Mouse (Mus musculus): ENCODE measurements around the gene Nckap5l. TPM values are rescaled to one million over a fixed set of nuclear protein-coding genes. Genes with fewer than 3 reads are reported as not detected.
A peak's percentile ranks its signal among the peaks of the same experiment; 100 is the strongest.
"Not testable (repeated sequence)": the region's sequence is repeated elsewhere in the genome, so short reads cannot be mapped to it uniquely, and the experiment has no call there.

The Nckap5l gene
- total RNA-seq, 2 experiments from 2014 or later = 37.2 to 39.4 TPM

GRCm38 (mm10) chr15:99470224-99470761 is 12.7 kb upstream of the Nckap5l start:
- DNase-seq (ENCODE audit: low spot score in 2 of 2) = peak in 1 of 2 experiments; percentile 39

DNA sequence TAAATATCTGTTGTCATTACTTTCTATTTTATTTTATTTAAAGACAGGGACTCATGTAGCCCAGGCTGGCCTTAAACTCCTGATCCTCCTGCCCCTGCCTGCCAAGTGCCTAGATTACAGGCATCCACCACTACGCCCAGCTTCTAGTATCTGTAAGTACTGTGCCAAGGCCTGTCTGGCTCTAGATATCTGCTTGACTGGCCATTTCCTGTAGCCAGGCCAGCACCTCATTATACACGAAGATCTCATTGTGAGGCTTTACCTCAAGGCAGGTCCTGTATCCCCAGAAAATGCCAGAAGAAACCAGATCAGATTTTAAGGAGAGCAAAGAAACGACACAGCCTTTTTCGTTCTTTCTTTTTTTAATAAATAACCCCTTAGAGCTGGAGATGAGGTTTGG is 12.2 kb upstream of the Nckap5l start:
- DNase-seq (ENCODE audit: low spot score in 2 of 2) = no peak

- DNase-seq (ENCODE audit: low spot score in 2 of 2) = peak; percentile 69 to 86
Observed at GRCm38 (mm10) chr15:99469067-99469466, 11.5 kb upstream of the Nckap5l start.

DNA sequence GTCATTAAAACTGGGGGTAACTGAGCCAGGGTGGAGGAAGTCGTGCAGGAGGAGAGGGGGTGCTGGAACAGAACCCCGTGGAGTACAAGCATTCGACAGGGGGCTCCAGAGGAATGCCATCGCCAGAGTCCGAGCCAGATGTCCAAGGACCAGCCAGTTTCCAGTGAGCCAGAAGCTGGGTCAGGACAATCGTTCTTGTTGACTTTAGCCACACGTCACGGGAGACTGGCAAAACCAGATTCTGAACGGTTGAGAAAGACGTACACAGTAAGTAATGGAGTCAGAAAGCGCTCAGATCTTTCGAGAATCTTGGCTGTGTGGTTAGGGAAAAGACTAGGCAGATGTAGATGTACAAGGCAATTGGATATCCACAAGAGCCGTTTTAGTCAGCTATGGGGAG is 5.6 kb upstream of the Nckap5l start:
- no peak for DNase-seq (ENCODE audit: low spot score in 2 of 2)

- peak; percentile 51 to 80 for DNase-seq (ENCODE audit: low spot score in 2 of 2)
Observed at GRCm38 (mm10) chr15:99456963-99457605, 464 bp downstream of the Nckap5l start.

GRCm38 (mm10) chr15:99456338-99456962 is 1.1 kb downstream of the Nckap5l start:
- peak in 1 of 2 experiments; percentile 34 for DNase-seq (ENCODE audit: low spot score in 2 of 2)

GRCm38 (mm10) chr15:99455415-99455814 is 2.1 kb downstream of the Nckap5l start:
- DNase-seq (ENCODE audit: low spot score in 2 of 2) = no peak

GRCm38 (mm10) chr15:99454585-99455279 is 2.8 kb downstream of the Nckap5l start:
- DNase-seq (ENCODE audit: low spot score in 2 of 2) = no peak

GRCm38 (mm10) chr15:99453153-99453900 is 4.2 kb downstream of the Nckap5l start:
- DNase-seq (ENCODE audit: low spot score in 2 of 2) = no peak

- no peak for DNase-seq (ENCODE audit: low spot score in 2 of 2)
Observed at GRCm38 (mm10) chr15:99449751-99450280, 7.7 kb downstream of the Nckap5l start.

DNA sequence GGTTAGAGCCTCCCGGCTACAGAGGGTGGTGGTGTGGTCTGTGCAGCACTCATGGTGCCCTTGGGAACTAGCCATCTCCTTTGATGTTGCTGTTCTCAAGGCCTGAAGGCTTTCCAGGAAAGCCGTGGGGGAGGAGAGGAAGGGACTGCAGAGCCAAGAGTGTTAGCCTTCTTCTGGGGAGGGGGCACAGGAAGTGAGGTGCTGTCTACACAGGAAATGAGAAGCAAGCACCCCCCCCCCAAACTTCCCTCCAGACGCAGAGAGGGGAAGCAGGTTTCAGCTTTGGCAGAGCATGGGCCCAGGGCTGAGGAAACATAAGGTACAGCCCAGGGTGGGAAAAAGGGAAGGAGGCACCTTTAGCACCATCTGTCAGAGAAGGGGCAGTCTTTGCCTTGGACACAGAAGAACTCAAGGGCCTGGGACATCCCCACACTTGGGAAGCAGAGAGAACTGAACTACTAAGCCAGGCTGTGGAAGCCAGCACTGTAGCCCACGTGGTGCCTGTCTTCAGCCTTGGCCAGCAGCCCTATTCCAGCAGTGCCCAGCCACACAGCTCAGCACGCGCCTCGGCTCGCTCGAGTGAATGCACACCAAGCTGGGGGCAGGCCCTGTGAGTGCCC is 8.3 kb downstream of the Nckap5l start:
- DNase-seq (ENCODE audit: low spot score in 2 of 2) = peak in 1 of 2 experiments; percentile 64

DNA sequence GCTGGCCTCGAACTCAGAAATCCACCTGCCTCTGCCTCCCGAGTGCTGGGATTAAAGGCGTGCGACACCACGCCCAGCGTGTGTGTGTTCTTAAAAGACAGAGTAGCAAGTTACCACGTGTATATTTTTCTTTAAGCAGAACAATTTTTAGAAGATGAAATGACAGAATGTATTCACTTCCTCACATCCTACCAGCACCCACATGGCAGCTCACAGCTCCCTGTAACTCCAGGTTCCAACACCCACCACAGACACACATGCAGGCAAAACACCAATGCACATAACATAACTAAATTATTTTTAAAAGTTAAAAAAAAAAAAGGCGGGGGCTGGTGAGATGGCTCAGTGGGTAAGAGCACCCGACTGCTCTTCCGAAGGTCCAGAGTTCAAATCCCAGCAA is 11.4 kb downstream of the Nckap5l start:
- DNase-seq (ENCODE audit: low spot score in 2 of 2) = not testable (repeated sequence)

DNA sequence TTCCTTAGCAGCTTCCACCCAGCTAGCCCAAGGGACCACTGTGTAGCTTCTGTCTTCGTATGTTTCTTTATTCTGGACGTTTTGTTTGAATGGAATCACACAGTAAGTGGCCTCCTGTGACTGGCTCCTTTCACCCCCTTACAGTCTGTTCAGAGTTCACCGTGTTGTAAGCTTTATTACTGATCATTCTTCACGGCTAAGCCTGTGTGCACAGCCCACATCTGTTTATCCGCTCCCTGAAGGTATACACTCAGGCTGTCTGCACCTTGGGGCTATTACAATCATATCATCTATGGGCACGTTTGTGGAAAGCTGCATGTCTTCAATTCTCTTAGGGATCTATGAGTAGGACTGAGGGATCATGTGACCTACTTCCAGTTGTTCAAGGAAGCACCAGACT is 12.0 kb downstream of the Nckap5l start:
- DNase-seq (ENCODE audit: low spot score in 2 of 2) = no peak

DNA sequence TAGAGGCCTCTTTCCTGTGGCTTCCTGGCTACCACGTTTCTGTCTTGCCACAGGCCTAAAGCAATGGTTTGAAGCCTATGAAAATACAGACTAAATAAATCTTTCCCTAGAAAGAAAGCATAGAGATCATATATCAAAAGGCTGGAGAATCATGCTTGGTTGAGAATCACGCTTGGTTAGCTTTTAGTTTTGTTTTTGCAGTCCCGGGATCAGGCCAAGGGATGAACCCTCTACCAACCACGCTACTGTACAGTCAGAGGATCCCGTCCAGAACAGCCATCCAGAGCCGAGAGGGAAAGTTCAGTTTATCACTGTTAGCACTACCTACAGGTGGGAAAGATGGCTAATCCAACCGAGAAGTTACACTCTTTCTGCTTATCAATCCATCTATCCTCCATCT is 15.2 kb downstream of the Nckap5l start:
- no peak for DNase-seq (ENCODE audit: low spot score in 2 of 2)

GRCm38 (mm10) chr15:99440816-99441457 is 16.6 kb downstream of the Nckap5l start:
- peak in 1 of 2 experiments; percentile 43 for DNase-seq (ENCODE audit: low spot score in 2 of 2)

DNA sequence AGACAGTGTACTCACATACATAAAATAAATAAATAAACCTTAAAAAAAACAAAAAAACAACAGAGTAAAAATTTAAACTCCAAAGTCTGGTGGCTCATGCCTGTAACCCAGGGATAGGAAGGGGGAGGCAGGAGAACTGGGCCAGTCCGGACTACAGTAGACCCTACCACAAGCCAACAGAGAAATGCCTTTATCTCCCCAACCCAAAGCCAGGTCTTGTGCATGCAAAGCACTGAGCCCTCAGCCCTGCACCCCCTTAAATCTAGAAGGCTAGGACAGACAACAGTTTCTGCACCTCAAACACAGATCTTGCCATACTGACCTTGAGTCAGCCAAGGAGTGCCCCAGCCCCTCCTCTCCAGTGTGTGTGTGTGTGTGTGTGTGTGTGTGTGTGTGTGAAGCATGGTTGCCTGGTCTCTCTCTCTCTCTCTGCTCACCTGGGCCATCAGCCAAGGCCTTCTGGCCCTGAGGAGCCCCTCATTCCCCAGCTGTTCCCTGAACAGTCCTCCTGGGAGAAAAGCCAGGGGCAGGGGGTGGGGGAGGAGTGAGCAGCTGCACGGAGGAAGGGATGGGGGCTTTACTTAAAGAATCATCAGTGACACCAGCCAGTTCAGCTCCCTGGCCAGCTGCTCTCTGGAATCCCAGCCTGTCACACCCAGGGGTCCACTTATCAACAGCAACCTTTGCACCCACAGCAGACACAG is 17.3 kb downstream of the Nckap5l start:
- peak; percentile 77 to 88 for DNase-seq (ENCODE audit: low spot score in 2 of 2)

DNA sequence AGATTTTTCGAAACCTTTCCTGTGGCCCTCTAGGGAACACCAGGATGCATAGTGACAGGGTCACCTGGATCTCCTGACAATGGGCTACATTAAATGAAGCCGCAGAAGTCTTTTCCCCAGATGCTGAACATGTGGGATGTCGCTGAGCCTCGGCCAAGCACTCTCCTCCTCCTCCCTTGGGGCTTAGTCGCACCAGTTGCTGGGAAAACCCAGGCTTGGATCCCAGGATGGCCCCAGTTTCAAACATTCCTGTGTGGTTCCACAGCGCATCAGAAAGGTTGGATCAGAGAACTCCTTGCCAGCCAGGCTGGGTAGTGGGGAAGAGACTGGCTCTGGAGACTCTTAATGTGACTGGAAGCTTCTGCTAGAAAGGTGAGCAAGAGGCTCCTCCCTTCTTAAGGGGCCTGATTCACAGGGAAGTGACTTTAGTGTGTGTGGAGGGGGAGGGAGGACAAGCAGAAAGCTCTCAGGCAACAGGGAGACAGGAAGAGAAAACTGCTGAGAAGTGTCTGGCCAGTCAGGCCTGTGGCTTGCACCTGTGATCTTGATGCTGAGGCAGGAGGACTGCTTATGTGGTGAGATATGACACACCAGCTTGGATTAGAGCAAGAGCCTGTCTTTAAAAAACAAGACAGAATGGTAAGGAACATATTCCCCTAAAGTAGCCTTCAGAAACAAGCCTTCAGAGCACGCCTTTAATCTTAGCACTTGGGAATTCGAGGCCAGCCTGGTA is 18.4 kb downstream of the Nckap5l start:
- DNase-seq (ENCODE audit: low spot score in 2 of 2) = peak in 1 of 2 experiments; percentile 27

- no peak for DNase-seq (ENCODE audit: low spot score in 2 of 2)
Observed at GRCm38 (mm10) chr15:99433913-99434312, 23.6 kb downstream of the Nckap5l start.

Measured in gastrocnemius, postnatal 4 days (tissue).